Mouse (Mus musculus) megakaryocyte, embryonic 14.5 days (primary cell): ENCODE measurements around the gene Sar1b. TPM values are rescaled to one million over a fixed set of nuclear protein-coding genes. Genes with fewer than 3 reads are reported as not detected.

Experiments
- H3K27me3 ChIP-seq: replicated peaks from 2 replicates; pipeline ENCODE3; 2012; ENCODE audit warnings: inconsistent platforms
- H3K36me3 ChIP-seq: replicated peaks from 2 replicates; pipeline ENCODE3; 2012; ENCODE audit warnings: low read length, inconsistent platforms, mixed read lengths
- H3K4me1 ChIP-seq: 2 replicates; pipeline ENCODE4 v1.6.1; 2012; ENCODE audit warnings: inconsistent platforms
- H3K4me3 ChIP-seq: replicated peaks from 2 replicates; pipeline ENCODE3; 2012; ENCODE audit warnings: moderate library complexity, mild to moderate bottlenecking, inconsistent platforms
- H3K9me3 ChIP-seq: 2 replicates; pipeline ENCODE4 v1.6.1; 2012; ENCODE audit warnings: inconsistent platforms
- FLI1 ChIP-seq: IDR thresholded peaks from 2 replicates; pipeline ENCODE4 v1.6.1; 2012; ENCODE audit warnings: low read length, inconsistent platforms, mixed read lengths
- GATA1 ChIP-seq: IDR thresholded peaks from 3 replicates; pipeline ENCODE4 v1.6.1; 2012; ENCODE audit warnings: mixed read lengths, low read length, inconsistent platforms, borderline replicate concordance
- polyA plus RNA-seq: library from polyadenylated mRNA; stranded (reverse); fragments of >175 nt; gene quantifications from 2 replicates; pipeline ENCODE4 v1.2.3, GENCODE M21; 2012; ENCODE audit warnings: low replicate concordance; ENCODE audit not compliant: insufficient read depth

Sar1b gene
- polyA plus RNA-seq, 1 experiment: 8.5 TPM

DNA sequence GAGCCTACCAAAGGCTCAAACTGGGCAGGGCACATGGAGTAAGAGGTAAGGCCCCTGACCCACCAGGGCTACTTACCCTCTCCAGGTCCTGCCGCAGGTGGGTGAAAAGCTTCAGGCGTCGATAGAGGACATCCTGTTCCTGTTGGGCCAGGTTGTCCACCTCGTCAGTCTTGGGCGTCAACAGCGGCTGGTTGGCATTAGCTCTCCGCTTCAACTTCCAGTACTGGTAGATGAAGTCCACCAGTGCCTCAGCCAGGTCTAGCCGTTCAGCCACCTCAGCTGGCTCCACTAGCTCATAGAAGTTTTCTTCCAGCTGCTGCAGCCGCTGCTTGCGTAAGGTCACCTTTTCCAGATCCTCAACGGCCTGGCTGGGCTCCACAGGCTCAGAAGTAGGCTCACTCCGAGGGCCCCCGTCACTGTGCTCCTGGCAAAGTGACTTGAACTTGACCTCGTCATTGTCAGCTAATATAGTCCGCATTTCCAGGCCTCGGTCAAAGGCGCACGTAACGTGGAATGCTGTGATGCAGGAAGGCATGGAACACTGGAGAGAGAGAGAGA lies 61.5 kb downstream of the Sar1b start:
- Histone ChIP-seq H3K9me3 (0 out of 2 replicates have a peak, but pooled peaks cover 2% of the 10 kb centered on the region), H3K27me3 (no peaks in the 10 kb centered on the region), H3K4me3 (no peak overlapping the region), H3K36me3 (peaks cover 91% of the 10 kb centered on the region), H3K4me1 (peaks cover 50% of the 10 kb centered on the region)
- no peak for TF ChIP-seq GATA1
- no peak for TF ChIP-seq FLI1

DNA sequence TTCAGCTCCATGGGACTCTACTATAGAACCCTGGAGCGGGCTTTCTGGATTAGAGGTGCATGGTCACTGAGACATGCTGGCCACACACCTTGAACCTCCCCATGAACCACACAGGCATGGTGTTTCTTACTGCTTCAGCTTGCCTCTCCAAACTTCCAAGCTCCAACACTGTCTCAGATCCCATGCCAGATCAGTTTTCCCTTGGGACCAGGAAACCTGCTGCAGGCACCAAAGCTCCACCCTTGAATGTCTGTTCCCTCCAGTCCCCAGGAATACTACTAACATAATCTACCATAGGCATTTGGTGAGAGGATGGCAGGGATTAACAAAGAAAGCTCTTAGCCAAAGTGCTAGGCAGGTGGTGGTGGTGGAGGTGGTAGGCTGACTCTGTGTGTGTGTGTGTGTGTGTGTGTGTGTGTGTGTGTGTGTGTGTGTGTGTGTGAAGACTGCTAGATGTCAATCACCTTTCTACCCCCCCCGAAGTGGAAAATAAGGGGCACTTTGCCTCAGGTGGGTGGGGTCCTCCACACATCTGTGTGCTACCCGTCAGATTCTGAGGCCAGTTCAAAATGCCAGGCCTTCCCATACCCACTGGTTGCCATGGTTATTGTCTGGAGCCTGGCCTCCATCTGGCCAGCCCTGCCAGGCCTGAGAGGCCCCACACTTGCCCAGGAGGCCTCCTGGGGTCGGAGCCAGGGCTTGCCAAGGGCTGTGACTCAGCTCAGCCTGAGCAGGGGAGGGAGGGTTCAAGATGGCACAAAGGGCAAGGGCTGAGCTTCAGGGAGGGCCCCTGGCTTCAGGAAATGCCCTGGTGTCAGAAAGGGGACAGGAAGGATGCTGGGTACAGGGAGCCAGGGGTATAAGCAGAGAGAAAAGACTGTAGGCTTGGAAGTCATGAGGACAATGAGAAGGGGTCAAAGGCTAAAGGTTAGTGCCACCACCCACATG lies 68.7 kb downstream of the Sar1b start:
- Histone ChIP-seq H3K36me3 (peaks cover 73% of the 10 kb centered on the region), H3K4me1 (peaks cover 56% of the 10 kb centered on the region)
- TF ChIP-seq FLI1: no peak

GRCm38 (mm10) chr11:51832992-51833391 lies 69.5 kb downstream of the Sar1b start:
- Histone ChIP-seq H3K9me3 (no peaks in the 10 kb centered on the region), H3K36me3 (peaks cover 71% of the 10 kb centered on the region), H3K4me3 (peak overlapping the region; percentile 60), H3K27me3 (no peaks in the 10 kb centered on the region), H3K4me1 (peaks cover 59% of the 10 kb centered on the region)
- no peak for TF ChIP-seq GATA1
- no peak for TF ChIP-seq FLI1

More for the DNA sequence above, 68.7 kb downstream of the Sar1b start:
- no peaks in the 10 kb centered on the region for H3K9me3 ChIP-seq
- H3K4me3 ChIP-seq: peak overlapping the region; percentile 67
- H3K27me3 ChIP-seq: no peaks in the 10 kb centered on the region

DNA sequence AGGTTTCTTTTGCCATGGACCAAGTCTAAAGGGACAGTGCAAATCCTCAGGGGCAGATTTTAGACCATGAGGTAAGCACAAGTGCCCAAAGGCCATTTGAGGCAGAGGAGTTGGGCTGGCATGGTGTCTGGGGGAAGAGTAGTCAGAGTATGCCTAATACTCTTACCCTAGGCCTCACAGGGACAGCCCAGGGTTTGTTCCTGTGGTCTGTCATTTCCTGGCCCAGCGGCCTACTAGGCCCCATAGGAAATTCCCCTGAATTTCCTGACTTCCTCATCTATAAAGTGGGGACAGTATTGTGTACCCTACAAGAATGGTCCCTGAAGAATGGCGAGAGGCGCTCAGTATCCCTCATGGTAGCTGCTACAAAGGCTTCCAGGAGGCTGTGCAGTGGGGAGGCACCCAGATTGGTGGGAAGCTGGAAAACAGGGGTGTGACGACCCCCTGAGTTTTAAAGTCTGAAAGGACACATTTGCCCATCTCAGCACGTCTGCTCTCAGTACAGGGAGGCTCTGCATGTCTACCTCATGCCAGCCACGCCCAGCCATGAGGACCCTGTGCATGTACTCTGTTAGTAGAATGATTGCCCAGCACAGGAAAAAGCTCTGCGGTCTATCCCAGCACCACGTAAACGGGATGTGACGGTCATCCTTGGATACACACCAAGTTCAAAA lies 70.0 kb downstream of the Sar1b start:
- no peak for TF ChIP-seq FLI1
- TF ChIP-seq GATA1: no peak
- Histone ChIP-seq H3K9me3 (no peaks in the 10 kb centered on the region), H3K4me1 (peaks cover 59% of the 10 kb centered on the region), H3K27me3 (no peaks in the 10 kb centered on the region), H3K4me3 (no peak overlapping the region), H3K36me3 (peaks cover 71% of the 10 kb centered on the region)

DNA sequence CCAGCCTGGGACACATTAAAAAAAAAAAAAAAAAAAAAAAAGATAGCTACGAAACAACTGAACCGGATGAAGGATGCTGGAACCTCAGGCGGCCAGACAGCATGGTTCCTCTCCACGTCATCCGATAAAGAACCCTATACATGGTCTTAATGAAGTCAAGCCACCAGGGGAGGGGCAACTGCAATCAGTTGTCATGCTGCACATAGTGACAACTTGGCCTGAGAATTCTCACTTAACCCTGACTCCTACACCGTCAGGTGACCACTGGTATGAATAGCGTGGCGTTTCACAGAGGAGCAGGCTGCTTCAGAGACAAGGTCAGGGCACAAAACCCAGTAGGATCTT lies 70.6 kb downstream of the Sar1b start:
- Histone ChIP-seq H3K4me1 (peaks cover 59% of the 10 kb centered on the region), H3K4me3 (no peak overlapping the region), H3K36me3 (peaks cover 73% of the 10 kb centered on the region), H3K9me3 (no peaks in the 10 kb centered on the region), H3K27me3 (peaks cover 2% of the 10 kb centered on the region)
- TF ChIP-seq GATA1: no peak
- no peak for TF ChIP-seq FLI1

DNA sequence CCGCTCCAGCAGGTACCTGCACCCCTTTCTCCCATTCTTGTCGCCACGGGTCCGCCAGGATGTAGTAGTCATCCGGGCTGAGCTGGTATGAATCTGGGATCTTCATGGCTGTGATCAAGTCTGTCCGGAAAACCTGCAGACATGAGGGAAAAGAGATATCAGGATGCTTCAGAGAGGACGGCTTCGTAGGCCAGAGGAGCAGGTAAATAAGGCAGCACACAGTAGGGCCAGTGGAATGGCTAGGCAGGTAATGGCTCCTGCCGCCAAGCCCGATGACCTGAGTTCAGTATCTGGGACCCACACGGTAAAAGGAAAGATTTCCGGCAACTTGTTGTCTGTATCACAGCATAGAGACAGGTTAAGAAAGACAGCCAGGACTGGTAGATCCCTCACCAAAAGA lies 72.1 kb downstream of the Sar1b start:
- no peaks in the 10 kb centered on the region for H3K9me3 ChIP-seq
- peaks cover 66% of the 10 kb centered on the region for H3K36me3 ChIP-seq
- peaks cover 2% of the 10 kb centered on the region for H3K27me3 ChIP-seq
- no peak overlapping the region for H3K4me3 ChIP-seq
- peaks cover 61% of the 10 kb centered on the region for H3K4me1 ChIP-seq
- TF ChIP-seq GATA1 (no peak), FLI1 (no peak)

- Histone ChIP-seq H3K4me1 (peaks cover 61% of the 10 kb centered on the region), H3K36me3 (peaks cover 60% of the 10 kb centered on the region), H3K27me3 (peaks cover 2% of the 10 kb centered on the region), H3K4me3 (no peak overlapping the region), H3K9me3 (no peaks in the 10 kb centered on the region)
- no peak for TF ChIP-seq GATA1
- TF ChIP-seq FLI1: no peak
Measured at GRCm38 (mm10) chr11:51836506-51836905, 73.0 kb downstream of the Sar1b start.

DNA sequence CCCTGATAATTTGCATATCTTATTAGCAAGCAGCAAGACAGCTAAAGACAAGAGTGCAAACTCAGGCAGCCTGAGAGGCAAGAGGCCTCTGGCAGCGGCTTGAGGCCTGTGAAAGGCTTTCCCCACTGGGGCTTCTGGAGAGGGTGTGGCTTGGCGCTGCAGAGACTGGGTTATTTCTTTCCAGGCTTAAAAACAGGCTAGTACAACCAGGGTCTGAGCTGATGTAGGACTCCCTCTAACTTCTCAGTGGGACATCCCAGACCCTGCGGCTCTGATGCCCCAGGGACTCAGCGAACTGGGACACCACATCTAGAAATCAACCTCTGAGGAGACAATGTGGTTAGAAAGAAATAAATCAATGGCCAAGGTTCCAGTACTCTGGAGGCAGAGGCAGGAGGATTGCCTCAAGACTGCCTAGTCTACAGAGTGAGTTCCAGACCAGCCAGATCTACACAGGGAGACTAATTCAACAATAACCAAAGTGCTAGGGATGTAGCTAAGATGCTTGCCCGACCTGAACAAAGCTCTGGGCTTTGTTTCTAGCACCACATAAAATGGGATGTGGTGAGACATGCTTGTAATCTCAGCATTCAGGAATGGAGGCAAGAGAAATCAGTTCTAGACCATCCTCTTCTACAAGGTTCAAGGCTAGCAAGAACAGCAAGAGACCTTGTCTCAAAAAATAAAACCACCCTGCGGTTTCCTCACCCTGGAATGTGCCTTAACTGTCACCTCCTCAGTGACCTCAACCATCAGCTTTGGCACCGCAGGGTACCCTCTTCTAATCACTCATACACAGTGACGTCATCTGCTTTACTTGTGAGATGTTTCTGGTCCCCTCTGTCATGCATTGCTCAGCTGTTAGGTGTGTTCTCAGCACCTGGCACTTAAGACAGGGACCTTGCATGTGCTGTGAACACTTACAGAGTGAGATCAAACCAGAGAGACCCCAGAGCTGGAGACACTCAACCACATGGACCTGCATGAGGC lies 74.0 kb downstream of the Sar1b start:
- Histone ChIP-seq H3K4me1 (peaks cover 55% of the 10 kb centered on the region), H3K9me3 (no peaks in the 10 kb centered on the region), H3K27me3 (peaks cover 2% of the 10 kb centered on the region), H3K36me3 (peaks cover 63% of the 10 kb centered on the region), H3K4me3 (no peak overlapping the region)
- no peak for TF ChIP-seq GATA1
- TF ChIP-seq FLI1: no peak

- no peak for TF ChIP-seq GATA1
- no peak for TF ChIP-seq FLI1
- Histone ChIP-seq H3K36me3 (peaks cover 74% of the 10 kb centered on the region), H3K9me3 (no peaks in the 10 kb centered on the region), H3K4me1 (peaks cover 45% of the 10 kb centered on the region), H3K27me3 (peaks cover 2% of the 10 kb centered on the region), H3K4me3 (no peak overlapping the region)
Measured at GRCm38 (mm10) chr11:51839106-51839505, 75.6 kb downstream of the Sar1b start.
